Mouse (Mus musculus) thymus, postnatal 4 days (tissue): ENCODE data around the gene Tspan13.

Experiments used
- DNase-seq: peaks from one replicate; pipeline ENCODE4 v3.0.0; 2021

Gene Tspan13

GRCm38 (mm10) chr12:35966768-35967141 is 75.5 kb downstream of the Tspan13 start:
- DNase-seq, result no peak

GRCm38 (mm10) chr12:35966098-35966767 is 76.1 kb downstream of the Tspan13 start:
- no peak for DNase-seq
